Mouse (Mus musculus): ENCODE measurements around the gene 4921517D22Rik. TPM values are rescaled to one million over a fixed set of nuclear protein-coding genes. Genes with fewer than 3 reads are reported as not detected.

Gene 4921517D22Rik
- polyA plus RNA-seq, 1 experiment from 2014 or later, result not detected

DNA sequence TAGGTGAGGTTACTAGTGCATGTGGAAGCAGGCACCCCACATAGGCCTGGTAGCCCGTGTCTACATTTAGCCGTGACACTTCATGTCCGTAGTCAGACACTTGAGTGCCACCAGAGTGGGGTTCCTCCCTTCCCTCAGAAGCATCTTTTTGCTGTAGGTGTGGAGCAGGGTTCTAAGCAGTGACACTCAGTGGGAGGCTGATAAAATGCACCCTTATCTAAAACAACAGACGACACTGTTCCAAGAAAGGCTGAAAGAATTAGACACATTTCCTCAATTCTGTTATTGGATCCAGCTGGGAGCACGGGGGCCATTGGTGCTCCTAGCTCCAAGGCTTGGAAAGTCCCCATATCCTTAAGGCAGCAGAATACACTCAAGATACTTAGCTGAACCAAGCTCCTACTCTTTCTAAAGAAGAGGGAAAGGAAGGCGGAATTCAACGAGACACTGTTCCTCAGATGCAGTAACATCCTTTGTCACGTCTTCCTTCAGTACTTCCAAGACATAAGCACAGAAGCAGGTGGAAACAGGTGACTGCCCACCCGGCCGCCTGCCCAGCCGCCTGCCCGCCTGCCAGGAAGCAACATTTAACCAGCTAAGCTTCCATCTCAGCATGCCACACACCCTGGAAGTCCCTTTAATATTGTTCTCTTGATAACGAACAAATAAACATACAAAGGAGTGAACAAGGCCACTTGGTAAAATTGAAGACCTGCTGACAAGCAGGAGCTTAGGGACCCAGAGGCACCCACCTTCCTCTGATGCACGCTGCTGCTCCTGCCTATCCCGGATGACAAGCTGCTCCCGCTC lies 54.3 kb downstream of the 4921517D22Rik start:
- H3K4me2 ChIP-seq, result no peak overlapping the region
- no peak for TF ChIP-seq CTCF (IDR thresholded peaks at IDR 0.05; ENCODE audit: low read depth)
- 73% methylated on average over 16 of the region's 16 CpGs for WGBS

GRCm38 (mm10) chr13:59637800-59638199 lies 56.1 kb downstream of the 4921517D22Rik start:
- Histone ChIP-seq H3K9me3 (ENCODE audit: low read depth, low read length) (no peaks in the 10 kb centered on the region), H3K4me3 (ENCODE audit: low read depth, low read length) (no peak overlapping the region), H3K4me2 (no peak overlapping the region), H3K4me1 (ENCODE audit: insufficient read depth) (no peaks in the 10 kb centered on the region), H3K9ac (no peak overlapping the region), H3K27ac (ENCODE audit: low read depth) (no peak overlapping the region), H3K36me3 (ENCODE audit: insufficient read depth) (peaks cover 61% of the 10 kb centered on the region), H3K27me3 (ENCODE audit: insufficient read depth, low read length) (no peaks in the 10 kb centered on the region)
- 88% methylated on average over 7 of the region's 7 CpGs for WGBS
- ATAC-seq (ENCODE audit: insufficient read depth), result no peak
- no peak for DNase-seq
- TF ChIP-seq CTCF (IDR thresholded peaks at IDR 0.05; ENCODE audit: low read depth), result no peak

More for the DNA sequence above, 54.3 kb downstream of the 4921517D22Rik start:
- ATAC-seq (ENCODE audit: insufficient read depth) (no peak), DNase-seq (no peak)
- Histone ChIP-seq H3K36me3 (ENCODE audit: insufficient read depth) (peaks cover 43% of the 10 kb centered on the region), H3K4me1 (ENCODE audit: insufficient read depth) (no peaks in the 10 kb centered on the region), H3K27me3 (ENCODE audit: insufficient read depth, low read length) (no peaks in the 10 kb centered on the region), H3K9ac (no peak overlapping the region), H3K4me3 (ENCODE audit: low read depth, low read length) (no peak overlapping the region), H3K9me3 (ENCODE audit: low read depth, low read length) (no peaks in the 10 kb centered on the region), H3K27ac (ENCODE audit: low read depth) (no peak overlapping the region)

Other genes with a start within 250 kb of the 4921517D22Rik start
- gene Agtpbp1, start 108.9 kb downstream of the 4921517D22Rik start, polyA plus RNA-seq (2014; fragmentation: Nextera tagmentation; extraction: Ambion mirVana), result 18.2 and 22.7 TPM in 2 replicates
- 82.4 and 83.5 TPM in 2 replicates for gene Naa35, start 108.8 kb downstream of the 4921517D22Rik start, polyA plus RNA-seq (2014; fragmentation: Nextera tagmentation; extraction: Ambion mirVana)
- 39.2 and 44.1 TPM in 2 replicates for gene Golm1, start 18.3 kb downstream of the 4921517D22Rik start, polyA plus RNA-seq (2014; fragmentation: Nextera tagmentation; extraction: Ambion mirVana)
- not detected in 2 replicates for gene Spata31d1a, start 16.2 kb upstream of the 4921517D22Rik start, polyA plus RNA-seq (2014; fragmentation: Nextera tagmentation; extraction: Ambion mirVana)
- not detected in 2 replicates for gene Spata31d1b, start 18.2 kb upstream of the 4921517D22Rik start, polyA plus RNA-seq (2014; fragmentation: Nextera tagmentation; extraction: Ambion mirVana)
- not detected in 2 replicates for gene Spata31d1d, start 37.6 kb upstream of the 4921517D22Rik start, polyA plus RNA-seq (2014; fragmentation: Nextera tagmentation; extraction: Ambion mirVana)
- gene 1700014D04Rik, start 52.6 kb upstream of the 4921517D22Rik start, polyA plus RNA-seq (2014; fragmentation: Nextera tagmentation; extraction: Ambion mirVana), result 0.24 TPM in 1 of 2 replicates, not detected in the other
- 105 and 121 TPM in 2 replicates for gene Isca1, start 75.7 kb upstream of the 4921517D22Rik start, polyA plus RNA-seq (2014; fragmentation: Nextera tagmentation; extraction: Ambion mirVana)
- not detected in 2 replicates for gene Gm49354, start 88.1 kb upstream of the 4921517D22Rik start, polyA plus RNA-seq (2014; fragmentation: Nextera tagmentation; extraction: Ambion mirVana)
- gene Tut7, start 129.0 kb upstream of the 4921517D22Rik start, polyA plus RNA-seq (2014; fragmentation: Nextera tagmentation; extraction: Ambion mirVana), result 44.3 and 44.6 TPM in 2 replicates

Data from lung, embryonic 14.5 days (tissue).